10 mouse cellular contexts compared by ENCODE assay signal in the genomic region with DNA sequence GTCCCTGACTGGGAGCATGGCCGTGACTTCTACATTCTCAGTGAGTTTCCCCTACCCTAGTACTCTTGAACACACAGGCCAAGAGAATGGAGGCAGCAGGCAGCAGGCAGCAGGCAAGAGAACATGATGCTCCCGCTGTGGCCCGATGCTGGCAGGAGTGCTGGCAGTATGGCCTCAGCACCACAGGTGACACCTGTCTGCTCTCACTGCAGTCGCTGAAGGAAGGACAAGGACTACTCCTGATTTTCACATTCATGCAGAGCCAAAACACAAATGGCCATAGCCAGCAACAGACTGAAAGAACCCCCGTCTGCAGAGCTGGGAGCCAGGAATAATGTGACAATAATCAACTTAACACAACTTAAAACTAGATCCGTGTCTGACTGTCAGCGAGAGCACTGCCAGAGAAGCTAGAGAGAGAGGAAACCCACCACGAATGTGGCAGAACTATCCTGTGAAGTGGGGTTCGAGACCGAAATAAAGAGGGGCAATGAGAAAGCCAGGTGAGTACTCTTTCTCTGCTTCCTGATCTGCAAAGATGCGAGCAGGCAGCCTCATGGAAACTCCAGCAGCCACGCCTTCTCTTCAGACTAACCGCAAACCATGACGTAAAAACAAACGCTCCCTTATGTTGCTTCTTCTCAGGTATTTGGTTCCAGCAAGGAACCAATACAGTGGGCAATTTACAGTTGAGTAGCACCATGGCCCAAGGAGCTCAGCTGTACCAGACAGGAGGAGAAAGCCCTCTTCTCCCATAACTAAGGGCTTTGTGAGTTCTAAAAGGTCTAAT. TPM values are rescaled to one million over a fixed set of nuclear protein-coding genes. Genes with fewer than 3 reads are reported as not detected.
DNase-seq lines count a peak whose midpoint lies in the region; ATAC-seq and TF ChIP-seq lines count a peak whose summit lies in the region.
"Had no signal": no experiment of that assay in that cellular context is flagged by ENCODE, and none has a peak within 500 bp of the region (broad histone marks: within the 10 kb centered on the region; RNA-seq: fewer than 3 reads in every experiment).

No protein-coding gene starts in this region.

- intact Hi-C loops in left cerebral cortex, postnatal 4 days (cut with DNase I) = loop anchor here (5.0 kb wide), 1 partner anchor 49 kb away; no protein-coding TSS in a partner anchor

- H3K27me3 ChIP-seq in embryonic facial prominence, embryonic 12.5 days = no peaks in the 10 kb centered on the region
- H3K27me3 ChIP-seq in hindbrain, embryonic 16.5 days (replicated peaks; ENCODE audit: control insufficient read depth, insufficient read depth, low read length) = no peaks in the 10 kb centered on the region
- H3K27me3 ChIP-seq in small intestine, adult 2 months (ENCODE audit: control insufficient read depth, insufficient read depth, low read length) = no peaks in the 10 kb centered on the region

- TF ChIP-seq CTCF in small intestine, adult 2 months (IDR thresholded peaks at IDR 0.05; ENCODE audit: extremely low read depth, insufficient read length, insufficient replicate concordance, low read depth, low read length) = no peak

- TF ChIP-seq POLR2A in small intestine, adult 2 months (IDR thresholded peaks at IDR 0.05; ENCODE audit: low read depth, low read length) = no peak

- peak overlapping the region; percentile 20; the same call in 1 of the 2 replicates for H3K27ac ChIP-seq in embryonic facial prominence, embryonic 12.5 days
- H3K27ac ChIP-seq in hindbrain, embryonic 16.5 days (ENCODE audit: low read depth, low read length) = peak overlapping the region; percentile 68
- H3K27ac ChIP-seq in small intestine, adult 2 months (ENCODE audit: insufficient read depth, low read depth, low read length) = peak overlapping the region; percentile 39; the same call in 1 of the 2 replicates
- H3K27ac ChIP-seq: limb, embryonic 10.5 days had no signal

- no peaks in the 10 kb centered on the region for H3K9me3 ChIP-seq in embryonic facial prominence, embryonic 12.5 days
- H3K9me3 ChIP-seq in hindbrain, embryonic 16.5 days (ENCODE audit: control insufficient read depth, low read length) = no peaks in the 10 kb centered on the region
- H3K9me3 ChIP-seq: limb, embryonic 10.5 days had no signal

- DNase-seq in left cerebral cortex, postnatal 4 days = peak; percentile 28
- DNase-seq in left cerebral cortex, adult 8-10 months (ENCODE audit: low spot score in 2 of 2) = no peak
- no peak for DNase-seq in adrenal gland, adult 2 months
- no peak for DNase-seq in thymus, adult 18-20 months
- DNase-seq: kidney, adult 8-10 months; thymus, postnatal 25 days had no signal

- no peak overlapping the region for H3K4me3 ChIP-seq in embryonic facial prominence, embryonic 12.5 days
- no peak overlapping the region for H3K4me3 ChIP-seq in hindbrain, embryonic 16.5 days (ENCODE audit: low read length)
- no peak overlapping the region for H3K4me3 ChIP-seq in small intestine, adult 2 months (ENCODE audit: low read depth, low read length)
- H3K4me3 ChIP-seq: limb, embryonic 10.5 days had no signal

- no peaks in the 10 kb centered on the region; the same call in 1 of the 2 replicates for H3K4me1 ChIP-seq in embryonic facial prominence, embryonic 12.5 days
- H3K4me1 ChIP-seq in hindbrain, embryonic 16.5 days (ENCODE audit: control insufficient read depth, insufficient read depth, low read depth, low read length) = peaks cover 7% of the 10 kb centered on the region
- peaks cover 11% of the 10 kb centered on the region for H3K4me1 ChIP-seq in small intestine, adult 2 months (ENCODE audit: control insufficient read depth, insufficient read depth, insufficient read length, low read length)
- H3K4me1 ChIP-seq: limb, embryonic 10.5 days had no signal

- 91% methylated on average over 15 of the region's 15 CpGs for WGBS in embryonic facial prominence, embryonic 12.5 days
- WGBS in hindbrain, embryonic 16.5 days = 75% methylated on average over 15 of the region's 15 CpGs
- 87% methylated on average over 15 of the region's 15 CpGs for WGBS in small intestine, adult 2 months

- H3K36me3 ChIP-seq in embryonic facial prominence, embryonic 12.5 days = peaks cover 27% of the 10 kb centered on the region
- H3K36me3 ChIP-seq in hindbrain, embryonic 16.5 days (ENCODE audit: control insufficient read depth, insufficient read depth, low read length) = peaks cover 8% of the 10 kb centered on the region
- H3K36me3 ChIP-seq in small intestine, adult 2 months (ENCODE audit: control insufficient read depth, insufficient read depth, low read length) = peaks cover 32% of the 10 kb centered on the region

- H3K4me2 ChIP-seq in embryonic facial prominence, embryonic 12.5 days (replicated peaks) = no peak overlapping the region
- H3K4me2 ChIP-seq in hindbrain, embryonic 16.5 days (ENCODE audit: low read length) = no peak overlapping the region

- ATAC-seq in embryonic facial prominence, embryonic 12.5 days (ENCODE audit: insufficient number of reproducible peaks, insufficient read depth, low FRiP score, low TSS enrichment) = no peak
- ATAC-seq in hindbrain, embryonic 16.5 days = no peak

- H3K9ac ChIP-seq in embryonic facial prominence, embryonic 12.5 days = no peak overlapping the region
- H3K9ac ChIP-seq in hindbrain, embryonic 16.5 days (ENCODE audit: low read depth, low read length) = no peak overlapping the region

RNA-seq across cellular contexts. Expression of a gene that starts 50.8 kb away (rescaled TPM):
- 100 to 1,000 TPM; 420 to 423 TPM for total RNA-seq in left cerebral cortex, postnatal 4 days (2021)
- total RNA-seq in left cerebral cortex, adult 8-10 months (2022) = 100 to 1,000 TPM; 419 to 466 (median 440) TPM
- polyA plus RNA-seq in embryonic facial prominence, embryonic 12.5 days (2016; fragmentation: Nextera tagmentation; extraction: Ambion mirVana) = 56.1 and 61.5 TPM in 2 replicates
- polyA plus RNA-seq in hindbrain, embryonic 16.5 days (2015; fragmentation: Nextera tagmentation; extraction: Ambion mirVana) = 99.4 and 119 TPM in 2 replicates
- 9.4 and 19.4 TPM in 2 replicates for polyA plus RNA-seq in small intestine, adult 2 months (2012; rRNA removed)
- 100 to 1,000 TPM; 118 to 165 TPM for total RNA-seq in adrenal gland, adult 2 months (2021)
- 61.9 and 63.6 TPM in 2 replicates for polyA plus RNA-seq in adrenal gland, adult 2 months (2012; rRNA removed)
